Mouse (Mus musculus): ENCODE data around the gene Slc44a1. TPM values are rescaled to one million over a fixed set of nuclear protein-coding genes. Genes with fewer than 3 reads are reported as not detected.

The Slc44a1 gene
- polyA plus RNA-seq, 1 experiment: 67.4 TPM

DNA sequence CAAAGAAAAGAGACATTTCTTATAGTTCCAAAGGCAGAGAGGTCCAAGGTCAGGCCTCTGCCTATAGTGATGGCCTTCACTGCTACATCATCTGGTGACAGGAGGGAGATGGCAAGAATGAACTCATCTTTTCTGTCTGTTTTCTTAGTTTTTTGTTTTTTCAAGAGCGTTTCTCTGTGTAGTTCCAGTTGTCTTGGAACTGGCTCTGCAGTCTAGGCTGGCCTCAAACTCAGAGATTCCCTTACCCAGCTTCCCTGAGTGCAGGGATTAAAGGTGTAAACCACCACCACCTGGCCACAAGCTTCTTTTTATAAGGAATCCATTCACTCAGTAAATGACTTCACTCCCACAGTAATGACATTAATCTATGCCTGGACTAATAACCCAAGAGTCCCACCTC is 148.7 kb downstream of the Slc44a1 start:
- Histone ChIP-seq H3K27ac (ENCODE audit: insufficient read depth, low read length) (no peak overlapping the region), H3K4me3 (ENCODE audit: insufficient read depth, low read length) (no peak overlapping the region), H3K4me1 (ENCODE audit: control insufficient read depth, insufficient read depth, low read length) (0 out of 2 replicates have a peak, but pooled peaks cover 2% of the 10 kb centered on the region)
- TF ChIP-seq POLR2A (IDR thresholded peaks at IDR 0.05; ENCODE audit: extremely low read depth, insufficient read depth, low read length) (no peak), CTCF (IDR thresholded peaks at IDR 0.05; ENCODE audit: extremely low read depth, insufficient read depth, low read length) (no peak)

- peaks cover 2% of the 10 kb centered on the region; the same call in 1 of the 2 replicates for H3K4me1 ChIP-seq (ENCODE audit: control insufficient read depth, insufficient read depth, low read length)
- no peak overlapping the region for H3K4me3 ChIP-seq (ENCODE audit: insufficient read depth, low read length)
- TF ChIP-seq CTCF (IDR thresholded peaks at IDR 0.05; ENCODE audit: extremely low read depth, insufficient read depth, low read length) (no peak), POLR2A (IDR thresholded peaks at IDR 0.05; ENCODE audit: extremely low read depth, insufficient read depth, low read length) (no peak)
- no peak overlapping the region for H3K27ac ChIP-seq (ENCODE audit: insufficient read depth, low read length)
These were observed 149.3 kb downstream of the Slc44a1 start for GRCm38 (mm10) chr4:53589466-53589865.

DNA sequence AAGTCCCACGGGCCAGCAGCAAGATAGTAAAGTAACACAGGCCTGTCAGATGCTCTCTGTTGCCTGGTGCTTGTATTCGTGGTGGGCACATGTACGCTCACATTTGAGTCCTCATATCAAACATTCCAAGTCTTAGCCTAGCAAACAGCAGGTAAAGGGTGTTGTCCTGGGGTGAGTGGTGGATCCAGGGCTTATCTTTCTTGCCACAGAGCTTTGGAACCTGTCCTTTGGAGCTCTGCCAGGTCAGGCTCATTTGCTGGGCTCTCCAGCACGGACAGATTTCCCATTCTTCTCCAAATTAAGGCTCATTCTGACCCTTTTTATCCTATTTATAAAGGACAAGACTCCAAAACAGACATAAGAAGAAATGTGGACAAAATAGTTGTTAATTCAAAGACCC is 149.9 kb downstream of the Slc44a1 start:
- Histone ChIP-seq H3K27ac (ENCODE audit: insufficient read depth, low read length) (no peak overlapping the region), H3K4me1 (ENCODE audit: control insufficient read depth, insufficient read depth, low read length) (peaks cover 2% of the 10 kb centered on the region; the same call in 1 of the 2 replicates)
- TF ChIP-seq CTCF (IDR thresholded peaks at IDR 0.05; ENCODE audit: extremely low read depth, insufficient read depth, low read length): no peak
- TF ChIP-seq POLR2A (IDR thresholded peaks at IDR 0.05; ENCODE audit: extremely low read depth, insufficient read depth, low read length): no peak

GRCm38 (mm10) chr4:53590691-53591447 is 150.7 kb downstream of the Slc44a1 start:
- Histone ChIP-seq H3K27ac (ENCODE audit: insufficient read depth, low read length) (no peak overlapping the region), H3K4me1 (ENCODE audit: control insufficient read depth, insufficient read depth, low read length) (peaks cover 2% of the 10 kb centered on the region; the same call in 1 of the 2 replicates), H3K4me3 (ENCODE audit: insufficient read depth, low read length) (no peak overlapping the region)
- TF ChIP-seq CTCF (IDR thresholded peaks at IDR 0.05; ENCODE audit: extremely low read depth, insufficient read depth, low read length) (no peak), POLR2A (IDR thresholded peaks at IDR 0.05; ENCODE audit: extremely low read depth, insufficient read depth, low read length) (no peak)

More for the DNA sequence above, 149.9 kb downstream of the Slc44a1 start:
- H3K4me3 ChIP-seq (ENCODE audit: insufficient read depth, low read length): no peak overlapping the region

- H3K27ac ChIP-seq (ENCODE audit: insufficient read depth, low read length): no peak overlapping the region
- H3K4me3 ChIP-seq (ENCODE audit: insufficient read depth, low read length): no peak overlapping the region
- H3K4me1 ChIP-seq (ENCODE audit: control insufficient read depth, insufficient read depth, low read length): peaks cover 2% of the 10 kb centered on the region; the same call in 1 of the 2 replicates
- TF ChIP-seq CTCF (IDR thresholded peaks at IDR 0.05; ENCODE audit: extremely low read depth, insufficient read depth, low read length) (no peak), POLR2A (IDR thresholded peaks at IDR 0.05; ENCODE audit: extremely low read depth, insufficient read depth, low read length) (no peak)
These were observed 151.3 kb downstream of the Slc44a1 start for GRCm38 (mm10) chr4:53591536-53591935.

DNA sequence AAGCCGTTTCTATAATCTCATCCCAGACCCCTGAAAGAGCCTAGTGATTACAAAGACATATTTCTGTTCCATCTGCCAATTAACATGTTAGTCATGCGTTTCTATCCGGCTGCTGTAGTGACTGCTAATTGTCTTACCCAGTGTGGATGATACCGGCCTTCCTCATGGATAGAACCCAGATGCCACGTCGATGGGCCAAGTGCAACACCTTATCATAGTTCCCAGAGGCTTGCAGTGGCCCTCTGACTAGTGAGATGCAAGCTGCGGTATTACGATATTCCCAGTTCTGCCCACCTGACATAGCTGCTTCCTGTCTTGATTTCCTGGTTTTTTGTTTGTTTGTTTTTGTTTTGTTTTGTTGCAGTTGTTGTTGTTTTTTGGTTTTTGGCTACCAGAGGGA is 151.7 kb downstream of the Slc44a1 start:
- TF ChIP-seq CTCF (IDR thresholded peaks at IDR 0.05; ENCODE audit: extremely low read depth, insufficient read depth, low read length): no peak
- TF ChIP-seq POLR2A (IDR thresholded peaks at IDR 0.05; ENCODE audit: extremely low read depth, insufficient read depth, low read length): no peak
- no peak overlapping the region for H3K27ac ChIP-seq (ENCODE audit: insufficient read depth, low read length)
- no peak overlapping the region for H3K4me3 ChIP-seq (ENCODE audit: insufficient read depth, low read length)
- H3K4me1 ChIP-seq (ENCODE audit: control insufficient read depth, insufficient read depth, low read length): peaks cover 2% of the 10 kb centered on the region; the same call in 1 of the 2 replicates

- no peak overlapping the region for H3K27ac ChIP-seq (ENCODE audit: insufficient read depth, low read length)
- no peak for TF ChIP-seq CTCF (IDR thresholded peaks at IDR 0.05; ENCODE audit: extremely low read depth, insufficient read depth, low read length)
- peaks cover 2% of the 10 kb centered on the region; the same call in 1 of the 2 replicates for H3K4me1 ChIP-seq (ENCODE audit: control insufficient read depth, insufficient read depth, low read length)
- H3K4me3 ChIP-seq (ENCODE audit: insufficient read depth, low read length): no peak overlapping the region
These were observed 152.2 kb downstream of the Slc44a1 start for GRCm38 (mm10) chr4:53592386-53592785.

DNA sequence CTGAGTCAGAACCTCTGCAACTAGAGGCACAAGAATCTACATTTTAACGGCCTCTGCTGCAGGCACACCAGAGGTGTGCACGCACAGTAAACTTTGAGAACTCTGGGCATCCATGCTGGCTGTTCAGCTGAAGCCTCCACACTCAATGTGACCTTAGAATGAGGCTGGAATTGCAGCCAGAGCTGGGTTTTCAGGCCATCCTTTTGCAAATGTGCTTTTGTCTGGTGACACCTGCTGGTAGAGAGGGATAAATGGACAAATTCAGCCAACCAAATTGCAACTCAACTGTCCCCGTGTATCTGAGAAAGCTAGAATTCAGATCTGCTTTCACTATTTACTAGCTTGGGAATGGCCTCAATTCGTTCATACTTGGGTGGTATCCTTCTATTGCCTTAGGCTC is 154.0 kb downstream of the Slc44a1 start:
- H3K4me3 ChIP-seq (ENCODE audit: insufficient read depth, low read length): no peak overlapping the region
- TF ChIP-seq CTCF (IDR thresholded peaks at IDR 0.05; ENCODE audit: extremely low read depth, insufficient read depth, low read length): peak; percentile 86
- TF ChIP-seq POLR2A (IDR thresholded peaks at IDR 0.05; ENCODE audit: extremely low read depth, insufficient read depth, low read length): no peak
- H3K4me1 ChIP-seq (ENCODE audit: control insufficient read depth, insufficient read depth, low read length): peaks cover 2% of the 10 kb centered on the region; the same call in 1 of the 2 replicates
- H3K27ac ChIP-seq (ENCODE audit: insufficient read depth, low read length): no peak overlapping the region

- TF ChIP-seq CTCF (IDR thresholded peaks at IDR 0.05; ENCODE audit: extremely low read depth, insufficient read depth, low read length) (no peak), POLR2A (IDR thresholded peaks at IDR 0.05; ENCODE audit: extremely low read depth, insufficient read depth, low read length) (no peak)
- Histone ChIP-seq H3K4me3 (ENCODE audit: insufficient read depth, low read length) (no peak overlapping the region), H3K4me1 (ENCODE audit: control insufficient read depth, insufficient read depth, low read length) (peaks cover 2% of the 10 kb centered on the region; the same call in 1 of the 2 replicates), H3K27ac (ENCODE audit: insufficient read depth, low read length) (no peak overlapping the region)
These were observed 155.2 kb downstream of the Slc44a1 start for GRCm38 (mm10) chr4:53595246-53596062.
